Mouse (Mus musculus) ES-E14 (cell line): Measurements from ENCODE around the gene Hcrt.

Experiments used
- CHD2 ChIP-seq: IDR thresholded peaks from 2 replicates; pipeline ENCODE4 v1.6.1; 2014; ENCODE audit warnings: mild to moderate bottlenecking, low read depth, low read length, inconsistent platforms
- HCFC1 ChIP-seq: IDR thresholded peaks from 2 replicates; pipeline ENCODE4 v1.6.1; 2012; ENCODE audit warnings: low read length, inconsistent platforms, borderline replicate concordance; ENCODE audit not compliant: insufficient read depth
- MAFK ChIP-seq: IDR thresholded peaks from 2 replicates; pipeline ENCODE4 v1.6.1; 2014; ENCODE audit warnings: mild to moderate bottlenecking, low read depth, low read length, inconsistent platforms; ENCODE audit not compliant: insufficient read depth
- ZC3H11A ChIP-seq: IDR thresholded peaks from 2 replicates; pipeline ENCODE4 v1.6.1; 2012; ENCODE audit warnings: low read depth, mild to moderate bottlenecking, inconsistent platforms, low read length, borderline replicate concordance
- ZNF384 ChIP-seq: IDR thresholded peaks from 2 replicates; pipeline ENCODE4 v1.6.1; 2012; ENCODE audit warnings: low read depth, low read length, inconsistent platforms

DNA sequence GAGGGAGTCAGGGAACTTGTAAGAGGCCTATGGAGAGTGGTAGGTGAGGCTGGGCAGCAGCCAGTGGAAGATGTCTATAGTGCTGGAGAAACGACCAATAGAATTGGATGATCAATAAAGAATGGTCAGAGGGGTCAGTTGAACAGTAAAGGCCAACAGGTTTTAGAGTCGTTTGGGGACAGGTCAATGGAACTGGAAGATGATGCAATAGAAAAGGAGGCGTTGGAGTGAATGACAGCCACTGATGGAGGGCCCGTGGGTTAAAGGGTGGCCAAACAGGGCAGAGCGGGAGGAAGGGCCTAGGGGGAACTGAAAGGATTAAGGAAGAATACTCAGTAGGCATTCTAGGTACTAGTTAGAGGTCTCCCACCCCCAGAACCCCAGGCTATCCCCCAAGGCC lies 15.6 kb downstream of the Hcrt start:
- TF ChIP-seq ZC3H11A (no peak), HCFC1 (no peak), CHD2 (no peak), ZNF384 (no peak), MAFK (no peak)
